Mouse (Mus musculus): ENCODE measurements around the gene Nln.

- TF ChIP-seq MAX (IDR thresholded peaks at IDR 0.05; ENCODE audit: low read depth) (no peak), POLR2A (IDR thresholded peaks at IDR 0.05; ENCODE audit: insufficient read length, low read depth) (no peak), USF1 (IDR thresholded peaks at IDR 0.05; ENCODE audit: low read depth) (no peak), MYOG (IDR thresholded peaks at IDR 0.05; ENCODE audit: control insufficient read depth in 1 of 3, insufficient read depth in 1 of 3, insufficient read length in 2 of 3, low read depth in 2 of 3) (no peak), CEBPB (IDR thresholded peaks at IDR 0.05; ENCODE audit: insufficient read depth, poor library complexity, severe bottlenecking) (no peak), TCF12 (IDR thresholded peaks at IDR 0.05; ENCODE audit: insufficient read depth, poor library complexity, severe bottlenecking) (no peak), REST (IDR thresholded peaks at IDR 0.05; ENCODE audit: insufficient read depth, insufficient read length) (no peak), POLR2AphosphoS2 (IDR thresholded peaks at IDR 0.05; ENCODE audit: insufficient read length, low read depth) (no peak), MYOD1 (IDR thresholded peaks at IDR 0.05; ENCODE audit: control insufficient read depth in 1 of 3, insufficient read length in 2 of 3, low read depth in 2 of 3) (no peak), E2F4 (IDR thresholded peaks at IDR 0.05; ENCODE audit: insufficient read depth) (no peak), TCF3 (IDR thresholded peaks at IDR 0.05; ENCODE audit: insufficient read length, low read depth) (no peak), SRF (IDR thresholded peaks at IDR 0.05; ENCODE audit: control insufficient read depth, insufficient read length, low read depth) (no peak)
These were observed 1.1 kb upstream of the Nln start for GRCm38 (mm10) chr13:104110526-104110925.
